Mouse (Mus musculus) heart, adult 2 months (tissue): Measurements from ENCODE around the gene Tpk1. TPM values are rescaled to one million over a fixed set of nuclear protein-coding genes. Genes with fewer than 3 reads are reported as not detected.

ENCODE experiments used
- DNase-seq, 2 experiments: peaks; one replicate each; pipeline ENCODE4 v3.0.0; 2021
- H3K27ac ChIP-seq: fragments of 200-600 bp; 2 replicates; pipeline ENCODE4 v1.8.1; 2022
- H3K27me3 ChIP-seq: fragments of 200-500 bp; 2 replicates; pipeline ENCODE4 v1.6.1; 2012; ENCODE audit warnings: mild to moderate bottlenecking, low read length, inconsistent platforms, mixed read lengths; ENCODE audit not compliant: control insufficient read depth, insufficient read depth
- H3K36me3 ChIP-seq: fragments of 200-500 bp; 2 replicates; pipeline ENCODE4 v1.6.1; 2012; ENCODE audit warnings: low read length, inconsistent platforms; ENCODE audit not compliant: control insufficient read depth, insufficient read depth
- H3K4me1 ChIP-seq: fragments of 200-500 bp; 2 replicates; pipeline ENCODE4 v1.6.1; 2011; ENCODE audit warnings: low read length; ENCODE audit not compliant: control insufficient read depth, insufficient read depth
- H3K4me3 ChIP-seq: fragments of 200-600 bp; 2 replicates; pipeline ENCODE4 v1.8.1; 2022
- H3K79me2 ChIP-seq: fragments of 200-500 bp; replicated peaks from 2 replicates; pipeline ENCODE4 v1.6.1; 2012; ENCODE audit warnings: mild to moderate bottlenecking, inconsistent platforms, low read length, moderate library complexity, mixed read lengths; ENCODE audit not compliant: control insufficient read depth, insufficient read depth
- H3K9ac ChIP-seq: fragments of 200-500 bp; 2 replicates; pipeline ENCODE4 v1.6.1; 2012; ENCODE audit warnings: low read depth, mild to moderate bottlenecking, control low read depth, inconsistent platforms, low read length, mixed read lengths
- CTCF ChIP-seq: fragments of 200-600 bp; IDR thresholded peaks from 2 replicates; pipeline ENCODE4 v1.8.1; 2022; ENCODE audit warnings: antibody characterized with exemption, mild to moderate bottlenecking, moderate library complexity
- EP300 ChIP-seq: fragments of 200-500 bp; IDR thresholded peaks from 2 replicates; pipeline ENCODE4 v1.6.1; 2011; ENCODE audit warnings: low read depth, low read length, control low read depth; ENCODE audit not compliant: insufficient read depth
- POLR2A ChIP-seq: fragments of 200-500 bp; IDR thresholded peaks from 2 replicates; pipeline ENCODE4 v1.6.1; 2011; ENCODE audit warnings: mild to moderate bottlenecking, low read depth, low read length, control low read depth; ENCODE audit not compliant: insufficient read depth
- WGBS: fragments of 180-500 bp; shearing (Covaris S2); methylation state at CpG from one replicate; pipeline ENCODE4 v1.1.7; 2018; 5-methylcytosine and 5-hydroxymethylcytosine counted together
- intact Hi-C: fragments of 180-260 bp; cut with DNase I; formaldehyde crosslinking; loops from one replicate; pipeline ENCODE4 v1.15.1; 2025
- polyA plus RNA-seq: library from polyadenylated mRNA; depleted of rRNA; stranded (reverse); fragments of >200 nt; gene quantifications from 2 replicates; pipeline ENCODE4 v1.2.3, GENCODE M21; 2012
- total RNA-seq, 2 experiments: library from RNA; stranded (reverse); gene quantifications; 2 replicates each; pipeline ENCODE4 v1.2.3; 2021

The Tpk1 gene
- total and polyA plus RNA-seq, 3 experiments: 1.4 to 5.4 (median 1.9) TPM

GRCm38 (mm10) chr6:43333479-43333878, 332.6 kb downstream of the Tpk1 start:
- Histone ChIP-seq H3K4me1 (peaks cover 2% of the 10 kb centered on the region), H3K27ac (no peak overlapping the region), H3K9ac (no peak overlapping the region), H3K36me3 (0 out of 2 replicates have a peak, but pooled peaks cover 3% of the 10 kb centered on the region), H3K4me3 (no peak overlapping the region), H3K27me3 (no peaks in the 10 kb centered on the region), H3K79me2 (no peaks in the 10 kb centered on the region)
- intact Hi-C loops: no loop called here
- no peak for DNase-seq
- TF ChIP-seq EP300 (no peak), POLR2A (no peak), CTCF (no peak)
- 55% methylated on average over 4 of the region's 4 CpGs for WGBS

GRCm38 (mm10) chr6:43312961-43313656, 353.0 kb downstream of the Tpk1 start:
- Histone ChIP-seq H3K4me3 (no peak overlapping the region), H3K36me3 (no peaks in the 10 kb centered on the region), H3K9ac (no peak overlapping the region), H3K79me2 (no peaks in the 10 kb centered on the region), H3K27me3 (no peaks in the 10 kb centered on the region), H3K27ac (no peak overlapping the region), H3K4me1 (no peaks in the 10 kb centered on the region)
- WGBS: 71% methylated on average over 8 of the region's 8 CpGs
- TF ChIP-seq POLR2A (no peak), EP300 (no peak)
- no peak for DNase-seq
- intact Hi-C loops: no loop called here

DNA sequence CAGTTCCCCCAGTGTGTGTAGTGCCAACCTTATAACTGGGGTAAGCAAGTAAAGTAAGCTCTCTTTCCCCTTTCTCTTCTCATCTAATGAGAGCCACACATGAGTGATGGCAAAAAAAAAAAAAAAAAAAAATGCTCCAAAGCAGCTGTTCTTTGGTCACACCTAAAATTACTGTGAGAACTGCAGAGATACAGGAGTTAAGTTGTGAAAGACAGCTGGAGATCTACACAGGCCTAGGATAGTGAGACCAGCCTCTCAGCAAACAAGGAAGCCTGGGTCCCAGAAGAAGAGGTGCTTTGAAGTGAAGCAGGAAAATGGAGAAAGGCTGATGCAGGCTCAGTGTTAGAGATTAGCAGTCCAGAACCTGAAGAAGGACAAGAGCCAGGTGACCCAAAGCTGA, 353.5 kb downstream of the Tpk1 start:
- intact Hi-C loops: no loop called here
- no peak for DNase-seq
- no peaks in the 10 kb centered on the region for H3K27me3 ChIP-seq
- no peaks in the 10 kb centered on the region for H3K4me1 ChIP-seq
- no peaks in the 10 kb centered on the region for H3K79me2 ChIP-seq
- no peak overlapping the region for H3K27ac ChIP-seq
- no peak overlapping the region for H3K4me3 ChIP-seq
- no peak overlapping the region for H3K9ac ChIP-seq
- no peaks in the 10 kb centered on the region for H3K36me3 ChIP-seq
- TF ChIP-seq EP300: no peak
- no peak for TF ChIP-seq POLR2A
- no peak for TF ChIP-seq CTCF

- no peak overlapping the region for H3K27ac ChIP-seq
- no peaks in the 10 kb centered on the region for H3K27me3 ChIP-seq
- H3K9ac ChIP-seq: no peak overlapping the region
- H3K79me2 ChIP-seq: no peaks in the 10 kb centered on the region
- WGBS: 34% methylated on average over 6 of the region's 6 CpGs
- H3K4me3 ChIP-seq: no peak overlapping the region
- TF ChIP-seq POLR2A: no peak
- TF ChIP-seq CTCF: no peak
- no peak for TF ChIP-seq EP300
- DNase-seq: no peak
- no peaks in the 10 kb centered on the region for H3K4me1 ChIP-seq
- no peaks in the 10 kb centered on the region for H3K36me3 ChIP-seq
- intact Hi-C loops: no loop called here
Observed at GRCm38 (mm10) chr6:43310071-43310470, 356.0 kb downstream of the Tpk1 start.

GRCm38 (mm10) chr6:43309454-43309853, 356.6 kb downstream of the Tpk1 start, which contains the start of gene Nobox:
TSS of gene Nobox (minus strand) at chr6:43309554.
- TF ChIP-seq CTCF: no peak
- TF ChIP-seq EP300: no peak
- no peak for TF ChIP-seq POLR2A
- intact Hi-C loops: no loop called here
- Histone ChIP-seq H3K4me1 (no peaks in the 10 kb centered on the region), H3K36me3 (no peaks in the 10 kb centered on the region), H3K79me2 (no peaks in the 10 kb centered on the region), H3K4me3 (no peak within 1 kb of the TSS), H3K9ac (no peak within 1 kb of the TSS), H3K27ac (no peak within 1 kb of the TSS), H3K27me3 (no peaks in the 10 kb centered on the region)
- DNase-seq: no peak
- WGBS: 70% methylated on average over 16 of the region's 16 CpGs

- 34% methylated on average over 2 of the region's 2 CpGs for WGBS
- DNase-seq: no peak
- intact Hi-C loops: loop anchor here (1.0 to 5.0 kb wide), 2 partner anchors 43 to 275 kb away; no protein-coding TSS in a partner anchor
- Histone ChIP-seq H3K27ac (no peak overlapping the region), H3K4me1 (peaks cover under 1% of the 10 kb centered on the region), H3K36me3 (no peaks in the 10 kb centered on the region), H3K27me3 (no peaks in the 10 kb centered on the region), H3K4me3 (no peak overlapping the region), H3K9ac (no peak overlapping the region), H3K79me2 (no peaks in the 10 kb centered on the region)
- TF ChIP-seq POLR2A (no peak), CTCF (0 out of 2 replicates have a peak, but pooled peaks have one; percentile 0), EP300 (no peak)
Observed at GRCm38 (mm10) chr6:43297508-43297850, 368.6 kb downstream of the Tpk1 start.
